Mouse (Mus musculus): ENCODE measurements around the gene Arf5.

Arf5 gene

GRCm38 (mm10) chr6:28422651-28423290 is 589 bp upstream of the Arf5 start:
- POLR2A ChIA-PET: interaction anchor here in 3 of 4 experiments (0.8 to 4.2 kb wide), 10 partner anchors 24 to 601 kb away, joined by 3 to 39 read pairs (median 4); no protein-coding TSS in a partner anchor
- CTCF ChIA-PET: interaction anchor here in 2 of 4 experiments (0.5 to 1.7 kb wide), 9 partner anchors 13 to 803 kb away, joined by 3 to 11 read pairs (median 4); no protein-coding TSS in a partner anchor

- ChIA-PET CTCF (interaction anchor here in 2 of 4 experiments (0.6 to 1.3 kb wide), 5 partner anchors 11 to 600 kb away, joined by 3 to 5 read pairs (median 4); no protein-coding TSS in a partner anchor), POLR2A (interaction anchor here in 3 of 4 experiments (0.6 to 4.2 kb wide), 13 partner anchors 13 to 316 kb away, joined by 3 to 39 read pairs (median 4); no protein-coding TSS in a partner anchor)
Measured at GRCm38 (mm10) chr6:28423767-28424695, 671 bp downstream of the Arf5 start.

- ChIA-PET CTCF (no interaction called here), POLR2A (interaction anchor here in 2 of 4 experiments (0.6 to 4.2 kb wide), 6 partner anchors 12 to 595 kb away, joined by 3 to 39 read pairs (median 4); no protein-coding TSS in a partner anchor)
Measured at GRCm38 (mm10) chr6:28425019-28425418, 1.7 kb downstream of the Arf5 start.

- CTCF ChIA-PET: no interaction called here
- POLR2A ChIA-PET: interaction anchor here in 3 of 4 experiments (0.5 to 1.7 kb wide), 5 partner anchors 9 to 57 kb away, joined by 3 to 6 read pairs (median 5); no protein-coding TSS in a partner anchor
Measured at GRCm38 (mm10) chr6:28427096-28427839, 3.9 kb downstream of the Arf5 start, which contains the start of gene Fscn3. Gene Fscn3, plus strand, starts transcription at chr6:28427789.

- POLR2A ChIA-PET: interaction anchor here in 3 of 4 experiments (0.6 to 1.7 kb wide), 4 partner anchors 52 to 504 kb away, joined by 3 to 5 read pairs (median 4); no protein-coding TSS in a partner anchor
- CTCF ChIA-PET: no interaction called here
Measured at GRCm38 (mm10) chr6:28428290-28428689, 4.9 kb downstream of the Arf5 start, which contains the start of gene Gcc1. Gene Gcc1, minus strand, starts transcription at chr6:28428390.

- CTCF ChIA-PET: no interaction called here
- POLR2A ChIA-PET: interaction anchor here in 1 of 4 experiments (1.6 kb wide), 1 partner anchor 50 kb away, joined by 5 read pairs; no protein-coding TSS in a partner anchor
Measured at GRCm38 (mm10) chr6:28429870-28430269, 6.5 kb downstream of the Arf5 start.

- ChIA-PET CTCF (interaction anchor here in 1 of 4 experiments (1.2 kb wide), 1 partner anchor 29 kb away, joined by 5 read pairs; no protein-coding TSS in a partner anchor), POLR2A (interaction anchor here in 3 of 4 experiments (1.0 to 1.4 kb wide), 6 partner anchors 9 to 49 kb away, joined by 3 to 9 read pairs (median 4); no protein-coding TSS in a partner anchor)
Measured at GRCm38 (mm10) chr6:28430795-28431537, 7.6 kb downstream of the Arf5 start.

GRCm38 (mm10) chr6:28431538-28431855 is 8.1 kb downstream of the Arf5 start:
- POLR2A ChIA-PET: interaction anchor here in 3 of 4 experiments (1.0 to 1.4 kb wide), 6 partner anchors 10 to 49 kb away, joined by 3 to 9 read pairs (median 4); no protein-coding TSS in a partner anchor
- CTCF ChIA-PET: interaction anchor here in 2 of 4 experiments (0.6 to 1.2 kb wide), 2 partner anchors 29 to 647 kb away, joined by 5 read pairs; no protein-coding TSS in a partner anchor

GRCm38 (mm10) chr6:28447937-28448336 is 24.6 kb downstream of the Arf5 start:
- ChIA-PET POLR2A (interaction anchor here in 1 of 4 experiments (1.0 kb wide), 1 partner anchor 32 kb away, joined by 3 read pairs; no protein-coding TSS in a partner anchor), CTCF (no interaction called here)

GRCm38 (mm10) chr6:28449253-28449652 is 25.9 kb downstream of the Arf5 start, which contains the start of gene Pax4:
Gene Pax4, minus strand, starts transcription at chr6:28449353.
- ChIA-PET CTCF (no interaction called here), POLR2A (interaction anchor here in 1 of 4 experiments (0.9 kb wide), 1 partner anchor 12 kb away, joined by 4 read pairs; no protein-coding TSS in a partner anchor)

- POLR2A ChIA-PET: interaction anchor here in 2 of 4 experiments (0.7 to 2.9 kb wide), 6 partner anchors 13 to 37 kb away, joined by 3 to 10 read pairs (median 4); no protein-coding TSS in a partner anchor
- CTCF ChIA-PET: interaction anchor here in 2 of 4 experiments (1.2 to 2.4 kb wide), 2 partner anchors 10 kb away, joined by 3 to 17 read pairs; no protein-coding TSS in a partner anchor
Measured at GRCm38 (mm10) chr6:28450481-28450880, 27.1 kb downstream of the Arf5 start.

- ChIA-PET CTCF (interaction anchor here in 2 of 4 experiments (1.2 to 2.4 kb wide), 2 partner anchors 9 kb away, joined by 3 to 17 read pairs; no protein-coding TSS in a partner anchor), POLR2A (interaction anchor here in 3 of 4 experiments (0.6 to 2.9 kb wide), 9 partner anchors 13 to 104 kb away, joined by 3 to 10 read pairs (median 4); no protein-coding TSS in a partner anchor)
Measured at GRCm38 (mm10) chr6:28450977-28451376, 27.6 kb downstream of the Arf5 start.

GRCm38 (mm10) chr6:28459221-28459668 is 35.9 kb downstream of the Arf5 start:
- POLR2A ChIA-PET: interaction anchor here in 1 of 4 experiments (2.0 to 3.6 kb wide), 2 partner anchors 21 to 35 kb away, joined by 5 to 20 read pairs; partner anchors contain the start of gene Arf5
- CTCF ChIA-PET: interaction anchor here in 2 of 4 experiments (0.6 to 2.0 kb wide), 2 partner anchors 8 to 95 kb away, joined by 5 to 17 read pairs; no protein-coding TSS in a partner anchor

- POLR2A ChIA-PET: interaction anchor here in 2 of 4 experiments (0.9 to 3.9 kb wide), 7 partner anchors 14 to 39 kb away, joined by 3 to 21 read pairs (median 5); partner anchors contain the start of gene Arf5 (in 1 of the 2)
- CTCF ChIA-PET: interaction anchor here in 3 of 4 experiments (0.5 to 2.0 kb wide), 15 partner anchors 8 to 95 kb away, joined by 3 to 17 read pairs (median 3); partner anchors contain the start of genes Arf5 (in 1 of the 3) and Snd1 (in 1 of the 3)
Measured at GRCm38 (mm10) chr6:28460534-28460933, 37.2 kb downstream of the Arf5 start.

GRCm38 (mm10) chr6:28464630-28465029 is 41.3 kb downstream of the Arf5 start:
- ChIA-PET CTCF (no interaction called here), POLR2A (interaction anchor here in 2 of 4 experiments (1.2 to 1.8 kb wide), 2 partner anchors 15 to 27 kb away, joined by 3 to 5 read pairs; no protein-coding TSS in a partner anchor)

GRCm38 (mm10) chr6:28470017-28470602 is 46.8 kb downstream of the Arf5 start:
- CTCF ChIA-PET: interaction anchor here in 1 of 4 experiments (0.6 kb wide), 2 partner anchors 525 to 565 kb away, joined by 3 to 5 read pairs; no protein-coding TSS in a partner anchor

More at GRCm38 (mm10) chr6:28470017-28470602, 46.8 kb downstream of the Arf5 start:
- POLR2A ChIA-PET: interaction anchor here in 3 of 4 experiments (0.9 to 2.7 kb wide), 3 partner anchors 10 kb away, joined by 3 to 10 read pairs (median 7); no protein-coding TSS in a partner anchor

Measured in embryonic stem cell, embryonic (primary cell).